In the genomic region with DNA sequence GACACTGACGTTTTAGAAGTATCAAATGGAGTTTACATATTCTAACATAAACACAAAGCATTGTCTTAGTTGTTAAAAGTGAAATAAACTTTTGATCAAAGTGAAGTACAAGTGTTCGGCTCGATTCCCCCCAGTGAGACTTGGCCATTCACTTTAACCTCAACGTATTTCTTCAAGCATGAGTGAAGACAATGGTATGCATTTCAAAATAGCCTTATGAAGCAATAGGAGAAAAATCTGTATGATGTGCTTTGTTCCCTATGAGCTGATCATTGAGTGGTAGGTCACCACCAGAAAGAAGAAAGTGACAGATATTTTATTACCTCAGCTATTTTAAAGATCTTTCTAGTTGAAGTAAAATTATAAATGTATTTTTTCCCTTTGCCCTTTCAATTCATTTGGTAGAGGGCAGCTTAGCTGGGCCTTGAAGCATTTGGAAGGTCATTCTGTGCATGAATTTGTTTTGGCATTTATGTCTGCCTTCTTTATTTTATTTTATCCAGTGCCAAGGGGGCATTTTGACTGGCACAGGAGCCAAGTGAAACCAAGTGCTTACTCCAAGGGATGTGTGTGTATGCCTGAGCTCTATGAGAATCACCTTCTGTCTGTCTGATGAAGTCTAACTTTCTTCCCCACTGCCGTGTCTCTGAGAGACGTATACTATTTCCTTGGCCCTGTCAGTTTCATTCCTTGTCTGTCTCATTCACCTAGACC, we compare ENCODE assay signal across 23 mouse cellular contexts.
A peak's percentile ranks its signal among the peaks of the same experiment; 100 is the strongest.
DNase-seq lines count a peak whose midpoint lies in the region; ATAC-seq and TF ChIP-seq lines count a peak whose summit lies in the region.
"Had no signal": no experiment of that assay in that cellular context is flagged by ENCODE, and none has a peak within 500 bp of the region (broad histone marks: within the 10 kb centered on the region; RNA-seq: fewer than 3 reads in every experiment).

No protein-coding gene starts in this region.

- peak; percentile 24 for DNase-seq in kidney, adult 2 months
- peak; percentile 49 for DNase-seq in adrenal gland, adult 8-10 months
- no peak for DNase-seq in spleen, postnatal 10 days (ENCODE audit: low spot score in 2 of 2)
- DNase-seq in lung, postnatal 25 days (ENCODE audit: low spot score), result no peak
- DNase-seq in retina, postnatal 1 day, result no peak
- DNase-seq: B cell, adult 2 months; cerebellum, adult 11-12 months; gastrocnemius, postnatal 36 days; thymus, adult 2 months; thymus, postnatal 4 days had no signal

- no peak for TF ChIP-seq CTCF in kidney, adult 2 months (conservative IDR thresholded peaks at IDR 0.05; ENCODE audit: insufficient read depth, insufficient read length, low read depth, low read length)
- no peak for TF ChIP-seq CTCF in embryonic fibroblast, embryonic 13.5 days (IDR thresholded peaks at IDR 0.05; ENCODE audit: borderline replicate concordance, insufficient read depth, low read length)

- WGBS in kidney, adult 2 months, result 47% methylated on average over 6 of the region's 6 CpGs
- 44% methylated on average over 6 of the region's 6 CpGs for WGBS in kidney, embryonic 16.5 days

- H3K4me3 ChIP-seq in kidney, adult 2 months (ENCODE audit: insufficient read depth, low read depth, low read length), result no peak overlapping the region
- no peak overlapping the region for H3K4me3 ChIP-seq in kidney, embryonic 16.5 days (ENCODE audit: low read length)
- H3K4me3 ChIP-seq in embryonic fibroblast, embryonic 13.5 days (ENCODE audit: insufficient read depth, low read length), result no peak overlapping the region
- H3K4me3 ChIP-seq: forebrain, embryonic 13.5 days; hindbrain, embryonic 10.5 days; left cerebral cortex, adult 2 months; limb, embryonic 15.5 days; midbrain, embryonic 15.5 days; neural tube, embryonic 13.5 days had no signal

- no peaks in the 10 kb centered on the region for H3K9me3 ChIP-seq in kidney, embryonic 16.5 days (ENCODE audit: low read length)
- H3K9me3 ChIP-seq: forebrain, embryonic 13.5 days; hindbrain, embryonic 10.5 days; limb, embryonic 15.5 days; midbrain, embryonic 15.5 days; neural tube, embryonic 13.5 days had no signal

- no peaks in the 10 kb centered on the region for H3K27me3 ChIP-seq in kidney, adult 2 months (replicated peaks; ENCODE audit: control insufficient read depth, insufficient read depth, low read length)
- H3K27me3 ChIP-seq in kidney, embryonic 16.5 days (ENCODE audit: insufficient read depth, low read length), result no peaks in the 10 kb centered on the region
- H3K27me3 ChIP-seq: forebrain, embryonic 13.5 days; limb, embryonic 15.5 days; midbrain, embryonic 15.5 days; neural tube, embryonic 13.5 days had no signal

- ATAC-seq in kidney, embryonic 16.5 days (ENCODE audit: low FRiP score, low TSS enrichment), result no peak
- ATAC-seq: forebrain, embryonic 13.5 days; hindbrain, embryonic 16.5 days; intestine, postnatal 0 days; midbrain, embryonic 15.5 days had no signal

- no peak overlapping the region for H3K4me2 ChIP-seq in kidney, embryonic 16.5 days (replicated peaks; ENCODE audit: low read depth, low read length)
- H3K4me2 ChIP-seq: forebrain, embryonic 13.5 days; limb, embryonic 15.5 days; midbrain, embryonic 15.5 days; neural tube, embryonic 13.5 days had no signal

- H3K9ac ChIP-seq in kidney, embryonic 16.5 days (replicated peaks; ENCODE audit: low read length), result no peak overlapping the region
- H3K9ac ChIP-seq: forebrain, embryonic 13.5 days; limb, embryonic 15.5 days; midbrain, embryonic 15.5 days; neural tube, embryonic 13.5 days had no signal

- no peaks in the 10 kb centered on the region for H3K4me1 ChIP-seq in kidney, adult 2 months (ENCODE audit: control insufficient read depth, insufficient read depth, low read length)
- H3K4me1 ChIP-seq in kidney, embryonic 16.5 days (ENCODE audit: insufficient read depth, low read length), result no peaks in the 10 kb centered on the region
- H3K4me1 ChIP-seq in embryonic fibroblast, embryonic 13.5 days (ENCODE audit: control insufficient read depth, insufficient read depth, low read length), result peaks cover 8% of the 10 kb centered on the region
- H3K4me1 ChIP-seq: forebrain, embryonic 13.5 days; hindbrain, embryonic 10.5 days; limb, embryonic 15.5 days; midbrain, embryonic 15.5 days; neural tube, embryonic 13.5 days had no signal

- no peak overlapping the region for H3K27ac ChIP-seq in kidney, adult 2 months (ENCODE audit: insufficient read depth, low read depth, low read length)
- no peak overlapping the region for H3K27ac ChIP-seq in kidney, embryonic 16.5 days (ENCODE audit: low read length)
- H3K27ac ChIP-seq in embryonic fibroblast, embryonic 13.5 days (ENCODE audit: insufficient read depth, low read length), result peak overlapping the region; percentile 90
- H3K27ac ChIP-seq: forebrain, embryonic 13.5 days; hindbrain, embryonic 10.5 days; kidney, postnatal 0 days; left cerebral cortex, adult 2 months; limb, embryonic 15.5 days; macrophage; midbrain, embryonic 15.5 days; neural tube, embryonic 13.5 days; stomach, postnatal 0 days had no signal

- no peaks in the 10 kb centered on the region for H3K36me3 ChIP-seq in kidney, adult 2 months (ENCODE audit: control insufficient read depth, insufficient read depth, low read length)
- no peaks in the 10 kb centered on the region for H3K36me3 ChIP-seq in kidney, embryonic 16.5 days (ENCODE audit: insufficient read depth, low read length)
- H3K36me3 ChIP-seq: hindbrain, embryonic 10.5 days; limb, embryonic 15.5 days; midbrain, embryonic 15.5 days; neural tube, embryonic 13.5 days had no signal

- TF ChIP-seq POLR2A in kidney, adult 2 months (IDR thresholded peaks at IDR 0.05; ENCODE audit: low read depth, low read length), result no peak
- no peak for TF ChIP-seq POLR2A in embryonic fibroblast, embryonic 13.5 days (IDR thresholded peaks at IDR 0.05; ENCODE audit: low read depth, low read length)

Comparison
In these comparisons a context has a peak if more than half of its experiments do, and no peak if none do; other contexts are left out.
1. DNase-seq: peak in kidney, adult 2 months (single experiment) and adrenal gland, adult 8-10 months (single experiment); none in spleen, postnatal 10 days (0 of 2), lung, postnatal 25 days (single experiment) and retina, postnatal 1 day (single experiment).